Mouse (Mus musculus): Measurements from ENCODE around the gene Pou5f2.

GRCm38 (mm10) chr13:78005344-78005743, 19.4 kb upstream of the Pou5f2 start:
- TF ChIP-seq CTCF (IDR thresholded peaks at IDR 0.05; ENCODE audit: low read depth, low read length) = no peak
- no peak for TF ChIP-seq EP300 (IDR thresholded peaks at IDR 0.05; ENCODE audit: insufficient read depth, low read depth, low read length)
- TF ChIP-seq POLR2A (IDR thresholded peaks at IDR 0.05; ENCODE audit: insufficient read depth, low read length) = no peak

Data from ES-Bruce4 (cell line).